In genomic region chr10:80161522-80162242, GRCm38 (mm10) we compare ENCODE assay signal across 8 mouse cellular contexts. TPM values are rescaled to one million over a fixed set of nuclear protein-coding genes. Genes with fewer than 3 reads are reported as not detected.
A peak's percentile ranks its signal among the peaks of the same experiment; 100 is the strongest.
DNase-seq lines count a peak whose midpoint lies in the region; ATAC-seq and TF ChIP-seq lines count a peak whose summit lies in the region.

No protein-coding gene starts in this region.

- H3K9me3 ChIP-seq in intestine, embryonic 15.5 days, result no peaks in the 10 kb centered on the region
- H3K9me3 ChIP-seq in liver, embryonic 16.5 days (replicated peaks; ENCODE audit: control insufficient read depth, low read length), result no peaks in the 10 kb centered on the region
- no peaks in the 10 kb centered on the region for H3K9me3 ChIP-seq in stomach, embryonic 15.5 days

- H3K4me1 ChIP-seq in embryonic fibroblast, embryonic 13.5 days (ENCODE audit: control insufficient read depth, insufficient read depth, low read length), result peaks cover 35% of the 10 kb centered on the region
- peaks cover 84% of the 10 kb centered on the region for H3K4me1 ChIP-seq in intestine, embryonic 15.5 days (replicated peaks)
- peaks cover 91% of the 10 kb centered on the region for H3K4me1 ChIP-seq in liver, embryonic 16.5 days (ENCODE audit: control insufficient read depth, low read depth, low read length)
- H3K4me1 ChIP-seq in stomach, embryonic 15.5 days, result peaks cover 87% of the 10 kb centered on the region

- peaks cover 8% of the 10 kb centered on the region; the same call in 1 of the 2 replicates for H3K36me3 ChIP-seq in intestine, embryonic 15.5 days
- peaks cover 9% of the 10 kb centered on the region for H3K36me3 ChIP-seq in liver, embryonic 16.5 days (ENCODE audit: control insufficient read depth, insufficient read depth)
- peaks cover 10% of the 10 kb centered on the region for H3K36me3 ChIP-seq in stomach, embryonic 15.5 days

- H3K9ac ChIP-seq in intestine, embryonic 15.5 days, result peak overlapping the region; percentile 52
- peak overlapping the region; percentile 64 for H3K9ac ChIP-seq in liver, embryonic 16.5 days (ENCODE audit: low read depth, low read length)
- H3K9ac ChIP-seq in stomach, embryonic 15.5 days, result no peak overlapping the region

- H3K4me3 ChIP-seq in embryonic fibroblast, embryonic 13.5 days (ENCODE audit: insufficient read depth, low read length), result no peak overlapping the region
- peak overlapping the region; percentile 46 for H3K4me3 ChIP-seq in intestine, embryonic 15.5 days (replicated peaks)
- H3K4me3 ChIP-seq in liver, embryonic 16.5 days (ENCODE audit: low read depth, low read length), result peak overlapping the region; percentile 68
- peak overlapping the region; percentile 47 for H3K4me3 ChIP-seq in stomach, embryonic 15.5 days (replicated peaks)

- ATAC-seq in intestine, embryonic 15.5 days, result peak; percentile 7; the same call in 1 of the 2 replicates
- ATAC-seq in liver, embryonic 16.5 days (ENCODE audit: low read depth), result no peak
- ATAC-seq in stomach, embryonic 15.5 days (ENCODE audit: insufficient read depth, low FRiP score, low read depth), result peak; percentile 5; the same call in 1 of the 2 replicates
- no peak for ATAC-seq in megakaryocyte progenitor cell, adult 5-6 weeks (replicated peaks; ENCODE audit: poor library complexity)

- H3K27ac ChIP-seq in embryonic fibroblast, embryonic 13.5 days (ENCODE audit: insufficient read depth, low read length), result peak overlapping the region; percentile 97
- H3K27ac ChIP-seq in intestine, embryonic 15.5 days, result peak overlapping the region; percentile 97
- H3K27ac ChIP-seq in liver, embryonic 16.5 days (ENCODE audit: low read length), result peak overlapping the region; percentile 90
- H3K27ac ChIP-seq in stomach, embryonic 15.5 days, result peak overlapping the region; percentile 92

- WGBS in intestine, embryonic 15.5 days, result 6% methylated on average over 7 of the region's 7 CpGs
- WGBS in liver, embryonic 16.5 days (ENCODE audit: insufficient replicate concordance), result 26% methylated on average over 7 of the region's 7 CpGs
- WGBS in stomach, embryonic 15.5 days, result 16% methylated on average over 7 of the region's 7 CpGs

- peak; percentile 72 for DNase-seq in thymus, postnatal 0 days (ENCODE audit: low spot score)
- no peak for DNase-seq in thymus, adult 18-20 months
- no peak for DNase-seq in layer of hippocampus, adult 9-10 months (ENCODE audit: low spot score)

- TF ChIP-seq POLR2A in embryonic fibroblast, embryonic 13.5 days (IDR thresholded peaks at IDR 0.05; ENCODE audit: low read depth, low read length), result no peak

- TF ChIP-seq CTCF in embryonic fibroblast, embryonic 13.5 days (IDR thresholded peaks at IDR 0.05; ENCODE audit: borderline replicate concordance, insufficient read depth, low read length), result no peak

- H3K27me3 ChIP-seq in intestine, embryonic 15.5 days (replicated peaks), result no peaks in the 10 kb centered on the region
- H3K27me3 ChIP-seq in liver, embryonic 16.5 days (ENCODE audit: control insufficient read depth, insufficient read depth, low read depth, low read length), result no peaks in the 10 kb centered on the region
- no peaks in the 10 kb centered on the region for H3K27me3 ChIP-seq in stomach, embryonic 15.5 days (replicated peaks)

- peak overlapping the region; percentile 83 for H3K4me2 ChIP-seq in intestine, embryonic 15.5 days (replicated peaks)
- peak overlapping the region; percentile 89 for H3K4me2 ChIP-seq in liver, embryonic 16.5 days (ENCODE audit: low read depth, low read length)
- H3K4me2 ChIP-seq in stomach, embryonic 15.5 days, result peak overlapping the region; percentile 77

RNA-seq across cellular contexts. Expression of gene Cirbp, which starts 4.1 kb away (rescaled TPM):
- polyA plus RNA-seq in thymus, postnatal 0 days (2015; fragmentation: Nextera tagmentation; extraction: Ambion mirVana), result 226 and 376 TPM in 2 replicates
- 29.2 and 50.2 TPM in 2 replicates for polyA plus RNA-seq in embryonic fibroblast, embryonic 13.5 days (2011; ENCODE audit: insufficient read length, low read depth, missing spikeins)
- polyA plus RNA-seq in intestine, embryonic 15.5 days (2015; fragmentation: Nextera tagmentation; extraction: Ambion mirVana), result 69.4 and 83.9 TPM in 2 replicates
- polyA plus RNA-seq in liver, embryonic 16.5 days (2015; fragmentation: Nextera tagmentation; extraction: Ambion mirVana), result 13.8 and 14.2 TPM in 2 replicates
- polyA plus RNA-seq in stomach, embryonic 15.5 days (2015; fragmentation: Nextera tagmentation; extraction: Ambion mirVana), result 90.3 and 103 TPM in 2 replicates
- total RNA-seq in megakaryocyte progenitor cell, adult 5-6 weeks (2015), result 16.1 and 18.4 TPM in 2 replicates
- 35.4 and 60.4 TPM in 2 replicates for total RNA-seq in megakaryocyte progenitor cell, adult 5-6 weeks (2017)

RNA-seq across cellular contexts. Expression of gene 1600002K03Rik, which starts 11.1 kb away (rescaled TPM):
- 15.3 and 15.4 TPM in 2 replicates for polyA plus RNA-seq in thymus, postnatal 0 days (2015; fragmentation: Nextera tagmentation; extraction: Ambion mirVana)
- polyA plus RNA-seq in embryonic fibroblast, embryonic 13.5 days (2011; ENCODE audit: insufficient read length, low read depth, missing spikeins), result 8.4 and 12.2 TPM in 2 replicates
- polyA plus RNA-seq in intestine, embryonic 15.5 days (2015; fragmentation: Nextera tagmentation; extraction: Ambion mirVana), result 22.9 and 25.1 TPM in 2 replicates
- polyA plus RNA-seq in liver, embryonic 16.5 days (2015; fragmentation: Nextera tagmentation; extraction: Ambion mirVana), result 8.4 and 8.7 TPM in 2 replicates
- 17.5 and 19.7 TPM in 2 replicates for polyA plus RNA-seq in stomach, embryonic 15.5 days (2015; fragmentation: Nextera tagmentation; extraction: Ambion mirVana)
- total RNA-seq in megakaryocyte progenitor cell, adult 5-6 weeks (2015), result 17.2 and 18.2 TPM in 2 replicates
- 13.4 and 13.5 TPM in 2 replicates for total RNA-seq in megakaryocyte progenitor cell, adult 5-6 weeks (2017)

RNA-seq across cellular contexts. Expression of gene Midn, which starts 13.6 kb away (rescaled TPM):
- polyA plus RNA-seq in thymus, postnatal 0 days (2015; fragmentation: Nextera tagmentation; extraction: Ambion mirVana), result 13.1 and 18.8 TPM in 2 replicates
- 101 TPM in 2 replicates for polyA plus RNA-seq in embryonic fibroblast, embryonic 13.5 days (2011; ENCODE audit: insufficient read length, low read depth, missing spikeins)
- 14.1 and 16.1 TPM in 2 replicates for polyA plus RNA-seq in intestine, embryonic 15.5 days (2015; fragmentation: Nextera tagmentation; extraction: Ambion mirVana)
- polyA plus RNA-seq in liver, embryonic 16.5 days (2015; fragmentation: Nextera tagmentation; extraction: Ambion mirVana), result 2.3 and 2.6 TPM in 2 replicates
- polyA plus RNA-seq in stomach, embryonic 15.5 days (2015; fragmentation: Nextera tagmentation; extraction: Ambion mirVana), result 16.0 and 19.8 TPM in 2 replicates
- 21.4 and 22.2 TPM in 2 replicates for total RNA-seq in megakaryocyte progenitor cell, adult 5-6 weeks (2015)
- total RNA-seq in megakaryocyte progenitor cell, adult 5-6 weeks (2017), result 12.7 and 17.9 TPM in 2 replicates

RNA-seq across cellular contexts. Expression of gene Efna2, which starts 17.6 kb away (rescaled TPM):
- polyA plus RNA-seq in thymus, postnatal 0 days (2015; fragmentation: Nextera tagmentation; extraction: Ambion mirVana), result 1.2 and 1.6 TPM in 2 replicates
- 5.2 and 8.3 TPM in 2 replicates for polyA plus RNA-seq in embryonic fibroblast, embryonic 13.5 days (2011; ENCODE audit: insufficient read length, low read depth, missing spikeins)
- polyA plus RNA-seq in intestine, embryonic 15.5 days (2015; fragmentation: Nextera tagmentation; extraction: Ambion mirVana), result 13.6 and 15.0 TPM in 2 replicates
- 0.47 and 0.53 TPM in 2 replicates for polyA plus RNA-seq in liver, embryonic 16.5 days (2015; fragmentation: Nextera tagmentation; extraction: Ambion mirVana)
- 15.7 TPM in 2 replicates for polyA plus RNA-seq in stomach, embryonic 15.5 days (2015; fragmentation: Nextera tagmentation; extraction: Ambion mirVana)
- total RNA-seq in megakaryocyte progenitor cell, adult 5-6 weeks (2015), result 0.54 TPM in 1 of 2 replicates, not detected in the other
- total RNA-seq in megakaryocyte progenitor cell, adult 5-6 weeks (2017), result 0.37 TPM in 1 of 2 replicates, not detected in the other

RNA-seq across cellular contexts. Expression of gene Cbarp, which starts 21.0 kb away (rescaled TPM):
- 3.5 and 4.3 TPM in 2 replicates for polyA plus RNA-seq in thymus, postnatal 0 days (2015; fragmentation: Nextera tagmentation; extraction: Ambion mirVana)
- polyA plus RNA-seq in embryonic fibroblast, embryonic 13.5 days (2011; ENCODE audit: insufficient read length, low read depth, missing spikeins), result 24.1 and 28.4 TPM in 2 replicates
- polyA plus RNA-seq in intestine, embryonic 15.5 days (2015; fragmentation: Nextera tagmentation; extraction: Ambion mirVana), result 4.8 and 5.1 TPM in 2 replicates
- 0.44 and 0.65 TPM in 2 replicates for polyA plus RNA-seq in liver, embryonic 16.5 days (2015; fragmentation: Nextera tagmentation; extraction: Ambion mirVana)
- polyA plus RNA-seq in stomach, embryonic 15.5 days (2015; fragmentation: Nextera tagmentation; extraction: Ambion mirVana), result 5.1 and 6.7 TPM in 2 replicates
- 3.8 and 4.8 TPM in 2 replicates for total RNA-seq in megakaryocyte progenitor cell, adult 5-6 weeks (2015)
- total RNA-seq in megakaryocyte progenitor cell, adult 5-6 weeks (2017), result 2.0 and 2.2 TPM in 2 replicates

Comparison
In these comparisons a context has a peak if more than half of its experiments do, and no peak if none do; other contexts are left out.
1. ATAC-seq: peak in intestine, embryonic 15.5 days (single experiment) and stomach, embryonic 15.5 days (single experiment); none in liver, embryonic 16.5 days (single experiment) and megakaryocyte progenitor cell, adult 5-6 weeks (single experiment).
2. Peak in every context shown above with its lines, with median percentiles within 50 percentile points of each other: H3K27ac ChIP-seq and H3K4me2 ChIP-seq.